Mouse (Mus musculus) Patski (cell line): ENCODE measurements at regions not wholly inside any gene's neighbourhood (a gene's known extent, or its start where the extent isn't known, plus 50 kb on each side); places are given as distances from the start of the nearest gene placed in this dataset.

Source experiments
- ATAC-seq: fragments of 100-300 bp; one replicate; pipeline ENCODE4 v1.8.0; 2021
- CTCF ChIA-PET: fragments of 350-600 bp; sonication (Branson Sonifier 250); formaldehyde crosslinking; loops from one replicate; lab custom pipeline; 2022; ENCODE audit warnings: inconsistent platforms; lab: Charles Lee
- POLR2A ChIA-PET: fragments of 350-600 bp; sonication (Branson Sonifier 250); formaldehyde crosslinking; loops from one replicate; lab custom pipeline; 2022; ENCODE audit warnings: antibody characterized with exemption, inconsistent platforms; lab: Charles Lee
- DNase-seq: peaks from one replicate; pipeline ENCODE4 v3.0.0-alpha.2; 2011; ENCODE audit warnings: low read depth, low spot score
- H3K27me3 ChIP-seq: fragments of 371-371 bp; one replicate; pipeline ENCODE4 v1.5.1; 2021
- CTCF ChIP-seq: fragments of 100-300 bp; IDR thresholded peaks from one replicate; pipeline ENCODE4 v1.5.1; 2021
- in situ Hi-C: fragments of 300-500 bp; cut with MboI; formaldehyde crosslinking; loops from 3 replicates; pipeline ENCODE4 v1.11.1; 2018; ENCODE audit warnings: low pct_unique_long_range_greater_than_20kb, mixed read lengths

DNA sequence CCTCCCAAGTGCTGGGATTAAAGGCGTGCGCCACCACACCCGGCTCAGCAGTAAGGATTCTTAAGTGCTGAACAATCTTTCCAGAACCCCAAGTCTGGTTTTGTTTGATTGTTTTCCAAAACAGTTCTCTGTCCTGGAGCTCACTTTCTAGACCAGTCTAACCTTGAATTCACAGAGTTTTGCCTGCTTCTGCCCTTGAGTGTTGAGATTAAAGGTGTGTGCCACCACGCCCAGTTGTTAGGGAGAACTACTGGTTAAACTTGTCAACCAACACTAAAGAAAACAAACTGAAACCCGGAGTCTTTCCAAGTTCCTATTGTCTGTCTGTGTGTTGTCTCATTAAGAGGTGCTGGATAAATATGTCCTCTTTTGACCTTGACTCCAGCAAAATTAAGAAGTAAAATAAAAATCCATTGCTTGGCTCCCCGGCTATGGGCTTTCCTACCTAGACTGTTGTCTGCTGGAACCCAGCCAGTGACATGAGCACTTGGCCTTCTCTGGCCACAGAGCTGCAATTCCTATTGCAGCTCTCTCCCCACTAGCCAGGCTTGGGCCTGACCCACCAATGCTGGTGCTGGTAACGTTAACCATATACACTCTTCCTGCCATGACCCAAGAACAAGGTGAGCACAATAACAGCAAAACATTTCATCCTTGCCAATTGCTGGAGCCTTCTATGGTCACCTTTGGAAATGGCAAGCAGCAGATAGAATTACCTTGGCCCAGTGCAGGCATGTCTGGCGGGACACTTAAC is 51.1 kb upstream of the Klf9 start:
- POLR2A ChIA-PET: no interaction called here
- in situ Hi-C loops: no loop called here
- no peak for DNase-seq
- H3K27me3 ChIP-seq: no peaks in the 10 kb centered on the region
- no peak for ATAC-seq
- CTCF ChIA-PET: interaction anchor here (1.2 to 1.8 kb wide), 2 partner anchors 14 to 17 kb away, joined by 3 to 4 read pairs; no protein-coding TSS in a partner anchor
- no peak for TF ChIP-seq CTCF
